Mouse (Mus musculus) cortical plate, adult 2 months (tissue): ENCODE results near the gene Olfr1148.

ENCODE experiments used
- CTCF ChIP-seq: fragments of 200-500 bp; IDR thresholded peaks from 2 replicates; pipeline ENCODE4 v1.5.1; 2011; ENCODE audit warnings: mild to moderate bottlenecking, control low read depth, low read length; ENCODE audit not compliant: insufficient read depth; ENCODE audit errors: extremely low read depth
- POLR2A ChIP-seq: fragments of 200-500 bp; IDR thresholded peaks from 2 replicates; pipeline ENCODE4 v1.6.1; 2011; ENCODE audit warnings: mild to moderate bottlenecking, low read length, control low read depth; ENCODE audit not compliant: insufficient read depth; ENCODE audit errors: extremely low read depth

DNA sequence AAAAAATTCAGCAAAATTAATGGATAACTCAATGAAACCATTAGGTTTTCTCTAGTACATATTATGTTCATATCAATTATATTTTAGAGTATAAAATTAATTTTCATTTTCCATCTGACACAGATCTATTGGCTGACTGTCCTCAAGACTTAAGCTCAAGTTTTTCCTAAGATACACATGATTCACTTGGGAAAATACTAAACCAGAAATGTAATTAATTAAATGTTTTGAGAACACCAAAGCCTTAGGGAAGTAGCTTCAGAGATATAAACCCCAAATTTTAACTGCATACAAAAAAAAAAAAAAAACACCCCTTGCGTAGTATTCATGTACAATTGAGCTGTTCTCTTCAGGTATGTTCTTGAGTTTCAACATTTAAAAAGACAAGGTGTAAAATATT is 25.2 kb downstream of the Olfr1148 start, which contains the start of gene Olfr1151:
- TF ChIP-seq CTCF (no peak), POLR2A (no peak)
